Mouse (Mus musculus): Measurements from ENCODE around the gene Efhd1.

DNA sequence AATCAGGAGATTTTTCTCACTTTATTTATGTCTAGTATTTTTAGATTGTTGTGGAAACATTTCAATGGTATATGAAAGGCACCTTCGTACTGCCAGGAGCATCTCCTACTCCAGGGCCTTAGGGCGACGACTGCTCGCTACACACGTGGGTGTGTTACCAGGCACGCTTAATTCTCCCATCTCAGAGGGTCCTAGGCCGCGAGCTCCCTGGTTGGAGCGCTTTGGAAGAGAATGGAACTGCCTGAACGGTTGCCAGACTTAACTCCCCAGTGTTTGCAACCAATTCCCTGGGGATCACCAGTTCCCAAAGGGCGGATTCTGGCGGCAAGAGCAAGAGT lies 398 bp upstream of the Efhd1 start:
- TF ChIP-seq CTCF (conservative IDR thresholded peaks at IDR 0.05; ENCODE audit: insufficient read depth, insufficient read length, low read depth, low read length) (no peak), POLR2A (IDR thresholded peaks at IDR 0.05; ENCODE audit: low read depth, low read length) (no peak)

All from kidney, adult 2 months (tissue).